9 mouse cellular contexts compared by ENCODE assay signal in genomic region chr2:38797087-38797624, GRCm38 (mm10).
DNase-seq lines count a peak whose midpoint lies in the region; ATAC-seq and TF ChIP-seq lines count a peak whose summit lies in the region.
"Had no signal": no experiment of that assay in that cellular context is flagged by ENCODE, and none has a peak within 500 bp of the region (broad histone marks: within the 10 kb centered on the region; RNA-seq: fewer than 3 reads in every experiment).

No protein-coding gene starts in this region.

- no peaks in the 10 kb centered on the region for H3K4me1 ChIP-seq in cortical plate, adult 2 months (ENCODE audit: control insufficient read depth, insufficient read depth, low read length)
- H3K4me1 ChIP-seq in neural tube, embryonic 15.5 days = no peaks in the 10 kb centered on the region
- H3K4me1 ChIP-seq in thymus, adult 2 months (replicated peaks; ENCODE audit: control insufficient read depth, insufficient read depth, low read length) = no peaks in the 10 kb centered on the region
- H3K4me1 ChIP-seq: embryonic facial prominence, embryonic 15.5 days had no signal

- intact Hi-C loops in gastrocnemius, postnatal 14 days (cut with DNase I; ENCODE audit: low total_unique reads) = loop anchor here (2.0 kb wide), 1 partner anchor 66 kb away; no protein-coding TSS in a partner anchor

- peak; percentile 92 for TF ChIP-seq CTCF in cortical plate, adult 2 months (IDR thresholded peaks at IDR 0.05; ENCODE audit: extremely low read depth, insufficient read depth, low read length)
- TF ChIP-seq CTCF in thymus, adult 2 months (IDR thresholded peaks at IDR 0.05; ENCODE audit: borderline replicate concordance, control insufficient read depth, extremely low read depth, insufficient read depth, low read length, poor library complexity) = no peak

- no peak for TF ChIP-seq POLR2A in cortical plate, adult 2 months (IDR thresholded peaks at IDR 0.05; ENCODE audit: extremely low read depth, insufficient read depth, low read length)
- no peak for TF ChIP-seq POLR2A in thymus, adult 2 months (IDR thresholded peaks at IDR 0.05; ENCODE audit: control insufficient read depth, extremely low read depth, insufficient read depth, low read length, poor library complexity)

- H3K9ac ChIP-seq in neural tube, embryonic 15.5 days (replicated peaks) = no peak overlapping the region
- H3K9ac ChIP-seq: embryonic facial prominence, embryonic 15.5 days had no signal

- WGBS in neural tube, embryonic 15.5 days = 23% methylated on average over 3 of the region's 3 CpGs
- 2% methylated on average over 3 of the region's 3 CpGs for WGBS in thymus, adult 2 months

- no peak overlapping the region for H3K4me3 ChIP-seq in cortical plate, adult 2 months (ENCODE audit: insufficient read depth, low read length)
- no peak overlapping the region for H3K4me3 ChIP-seq in neural tube, embryonic 15.5 days (replicated peaks)
- no peak overlapping the region for H3K4me3 ChIP-seq in thymus, adult 2 months (ENCODE audit: control insufficient read depth, insufficient read depth, low read length)
- H3K4me3 ChIP-seq: embryonic facial prominence, embryonic 15.5 days had no signal

- H3K4me2 ChIP-seq in neural tube, embryonic 15.5 days = no peak overlapping the region
- H3K4me2 ChIP-seq: embryonic facial prominence, embryonic 15.5 days had no signal

- no peak overlapping the region for H3K27ac ChIP-seq in cortical plate, adult 2 months (ENCODE audit: insufficient read depth, low read length)
- H3K27ac ChIP-seq in neural tube, embryonic 15.5 days (replicated peaks) = no peak overlapping the region
- no peak overlapping the region for H3K27ac ChIP-seq in thymus, adult 2 months (ENCODE audit: control insufficient read depth, insufficient read depth, low read length)
- H3K27ac ChIP-seq: embryonic facial prominence, embryonic 15.5 days had no signal

- no peaks in the 10 kb centered on the region for H3K27me3 ChIP-seq in neural tube, embryonic 15.5 days (replicated peaks)
- no peaks in the 10 kb centered on the region for H3K27me3 ChIP-seq in thymus, adult 2 months (ENCODE audit: control insufficient read depth, insufficient read depth, low read length)
- H3K27me3 ChIP-seq: embryonic facial prominence, embryonic 15.5 days had no signal

- H3K36me3 ChIP-seq in neural tube, embryonic 15.5 days = no peaks in the 10 kb centered on the region
- no peaks in the 10 kb centered on the region for H3K36me3 ChIP-seq in thymus, adult 2 months (ENCODE audit: control insufficient read depth, insufficient read depth, low read length)
- H3K36me3 ChIP-seq: embryonic facial prominence, embryonic 15.5 days had no signal

- no peaks in the 10 kb centered on the region for H3K9me3 ChIP-seq in neural tube, embryonic 15.5 days (replicated peaks)
- H3K9me3 ChIP-seq: embryonic facial prominence, embryonic 15.5 days had no signal

- peak; percentile 47; the same call in 1 of the 2 replicates for ATAC-seq in neural tube, embryonic 15.5 days (ENCODE audit: low FRiP score)

- DNase-seq in 416B (ENCODE audit: low read depth) (peak; percentile 89), adipocyte (ENCODE audit: low spot score) (peak; percentile 91)
- DNase-seq in gastrocnemius, postnatal 14 days = peak; percentile 66
- DNase-seq in kidney, postnatal 10 days = peak; percentile 84
- peak; percentile 65 for DNase-seq in lung, adult 18-20 months
- DNase-seq in thymus, adult 2 months = peak; percentile 77
